Mouse (Mus musculus): ENCODE data around the gene Pgf.

The Pgf gene

GRCm38 (mm10) chr12:85186361-85186760 lies 8.8 kb upstream of the Pgf start:
- no peak for DNase-seq

GRCm38 (mm10) chr12:85185810-85186209 lies 8.2 kb upstream of the Pgf start:
- no peak for DNase-seq

- peak; percentile 67 for DNase-seq
Measured at GRCm38 (mm10) chr12:85184118-85184517, 6.5 kb upstream of the Pgf start.

- DNase-seq: no peak
Measured at GRCm38 (mm10) chr12:85182898-85183297, 5.3 kb upstream of the Pgf start.

GRCm38 (mm10) chr12:85182345-85182643 lies 4.7 kb upstream of the Pgf start:
- no peak for DNase-seq

GRCm38 (mm10) chr12:85181475-85182344 lies 4.1 kb upstream of the Pgf start:
- DNase-seq: peak; percentile 52

- no peak for DNase-seq
Measured at GRCm38 (mm10) chr12:85178294-85178693, 704 bp upstream of the Pgf start.

GRCm38 (mm10) chr12:85176846-85177523 lies 605 bp downstream of the Pgf start:
- peak; percentile 71 for DNase-seq

- peak; percentile 64 for DNase-seq
Measured at GRCm38 (mm10) chr12:85175926-85176845, 1.4 kb downstream of the Pgf start.

- DNase-seq: peak; percentile 57
Measured at GRCm38 (mm10) chr12:85175087-85175675, 2.4 kb downstream of the Pgf start.

- DNase-seq: peak; percentile 46
Measured at GRCm38 (mm10) chr12:85174016-85174415, 3.6 kb downstream of the Pgf start.

- DNase-seq: no peak
Measured at GRCm38 (mm10) chr12:85170948-85171307, 6.7 kb downstream of the Pgf start.

GRCm38 (mm10) chr12:85170284-85170947 lies 7.2 kb downstream of the Pgf start:
- DNase-seq: no peak

- no peak for DNase-seq
Measured at GRCm38 (mm10) chr12:85169877-85170276, 7.7 kb downstream of the Pgf start.

GRCm38 (mm10) chr12:85169117-85169858 lies 8.3 kb downstream of the Pgf start:
- peak; percentile 92 for DNase-seq

GRCm38 (mm10) chr12:85166631-85167030 lies 11.0 kb downstream of the Pgf start:
- no peak for DNase-seq

- DNase-seq: no peak
Measured at GRCm38 (mm10) chr12:85164996-85165395, 12.6 kb downstream of the Pgf start.

- DNase-seq: no peak
Measured at GRCm38 (mm10) chr12:85159592-85159991, 18.0 kb downstream of the Pgf start.

GRCm38 (mm10) chr12:85158801-85159200 lies 18.8 kb downstream of the Pgf start:
- no peak for DNase-seq

- no peak for DNase-seq
Measured at GRCm38 (mm10) chr12:85157797-85158460, 19.7 kb downstream of the Pgf start.

- DNase-seq: no peak
Measured at GRCm38 (mm10) chr12:85156324-85156723, 21.3 kb downstream of the Pgf start.

Measured in lung, postnatal 10 days (tissue).